7 mouse cellular contexts compared by ENCODE assay signal in genomic region chr6:8258316-8258715, GRCm38 (mm10). TPM values are rescaled to one million over a fixed set of nuclear protein-coding genes. Genes with fewer than 3 reads are reported as not detected.
A peak's percentile ranks its signal among the peaks of the same experiment; 100 is the strongest.
DNase-seq lines count a peak whose midpoint lies in the region; ATAC-seq lines count a peak whose summit lies in the region.

No protein-coding gene starts in this region.

- peak overlapping the region; percentile 92 for H3K9ac ChIP-seq in lung, embryonic 16.5 days (ENCODE audit: low read length)
- H3K9ac ChIP-seq in embryonic facial prominence, embryonic 14.5 days (ENCODE audit: low read depth, low read length): peak overlapping the region; percentile 82
- H3K9ac ChIP-seq in limb, embryonic 12.5 days (replicated peaks): peak overlapping the region; percentile 77
- H3K9ac ChIP-seq in stomach, embryonic 15.5 days: peak overlapping the region; percentile 42; the same call in 1 of the 2 replicates

- H3K27ac ChIP-seq in lung, embryonic 16.5 days (ENCODE audit: low read length): peak overlapping the region; percentile 70
- H3K27ac ChIP-seq in embryonic facial prominence, embryonic 14.5 days (replicated peaks; ENCODE audit: low read depth, low read length): peak overlapping the region; percentile 77
- H3K27ac ChIP-seq in limb, embryonic 12.5 days: peak overlapping the region; percentile 82
- peak overlapping the region; percentile 48; the same call in 1 of the 2 replicates for H3K27ac ChIP-seq in stomach, embryonic 15.5 days

- peak overlapping the region; percentile 91 for H3K4me2 ChIP-seq in lung, embryonic 16.5 days (ENCODE audit: low read depth, low read length)
- H3K4me2 ChIP-seq in embryonic facial prominence, embryonic 14.5 days (ENCODE audit: low read depth, low read length): peak overlapping the region; percentile 68
- peak overlapping the region; percentile 78 for H3K4me2 ChIP-seq in limb, embryonic 12.5 days
- H3K4me2 ChIP-seq in stomach, embryonic 15.5 days: peak overlapping the region; percentile 54

- peaks cover 6% of the 10 kb centered on the region; the same call in 1 of the 2 replicates for H3K4me1 ChIP-seq in lung, embryonic 16.5 days (replicated peaks; ENCODE audit: control insufficient read depth, insufficient read depth, low read length)
- peaks cover 10% of the 10 kb centered on the region; the same call in 1 of the 2 replicates for H3K4me1 ChIP-seq in embryonic facial prominence, embryonic 14.5 days (ENCODE audit: control insufficient read depth, insufficient read depth, low read length)
- peaks cover 10% of the 10 kb centered on the region; the same call in 1 of the 2 replicates for H3K4me1 ChIP-seq in limb, embryonic 12.5 days (replicated peaks)
- H3K4me1 ChIP-seq in stomach, embryonic 15.5 days: no peaks in the 10 kb centered on the region

- no peaks in the 10 kb centered on the region for H3K9me3 ChIP-seq in lung, embryonic 16.5 days (ENCODE audit: control insufficient read depth, low read length)
- no peaks in the 10 kb centered on the region for H3K9me3 ChIP-seq in embryonic facial prominence, embryonic 14.5 days (ENCODE audit: control insufficient read depth, low read length)
- H3K9me3 ChIP-seq in limb, embryonic 12.5 days: no peaks in the 10 kb centered on the region
- no peaks in the 10 kb centered on the region for H3K9me3 ChIP-seq in stomach, embryonic 15.5 days

- DNase-seq in lung, postnatal 4 days: no peak
- DNase-seq in embryonic facial prominence, embryonic 14.5 days (ENCODE audit: low spot score): no peak
- no peak for DNase-seq in embryo, embryonic 10 days (ENCODE audit: low spot score)
- no peak for DNase-seq in ovary, postnatal 14 days (ENCODE audit: low spot score)

- WGBS in lung, embryonic 16.5 days: 9% methylated on average over 6 of the region's 6 CpGs
- WGBS in embryonic facial prominence, embryonic 14.5 days: 8% methylated on average over 6 of the region's 6 CpGs
- 10% methylated on average over 6 of the region's 6 CpGs for WGBS in limb, embryonic 12.5 days
- 7% methylated on average over 6 of the region's 6 CpGs for WGBS in stomach, embryonic 15.5 days

- peak overlapping the region; percentile 92 for H3K4me3 ChIP-seq in lung, embryonic 16.5 days (ENCODE audit: low read length)
- peak overlapping the region; percentile 85 for H3K4me3 ChIP-seq in embryonic facial prominence, embryonic 14.5 days (ENCODE audit: low read depth, low read length)
- H3K4me3 ChIP-seq in limb, embryonic 12.5 days (replicated peaks): peak overlapping the region; percentile 77
- peak overlapping the region; percentile 83 for H3K4me3 ChIP-seq in stomach, embryonic 15.5 days (replicated peaks)

- H3K27me3 ChIP-seq in lung, embryonic 16.5 days (ENCODE audit: control insufficient read depth, insufficient read depth, low read depth, low read length): no peaks in the 10 kb centered on the region
- no peaks in the 10 kb centered on the region for H3K27me3 ChIP-seq in embryonic facial prominence, embryonic 14.5 days (replicated peaks; ENCODE audit: control insufficient read depth, insufficient read depth, low read length)
- H3K27me3 ChIP-seq in limb, embryonic 12.5 days: no peaks in the 10 kb centered on the region
- H3K27me3 ChIP-seq in stomach, embryonic 15.5 days (replicated peaks): no peaks in the 10 kb centered on the region

- peaks cover 4% of the 10 kb centered on the region; the same call in 1 of the 2 replicates for H3K36me3 ChIP-seq in lung, embryonic 16.5 days (ENCODE audit: control insufficient read depth, insufficient read depth, low read length)
- peaks cover 7% of the 10 kb centered on the region for H3K36me3 ChIP-seq in embryonic facial prominence, embryonic 14.5 days (ENCODE audit: control insufficient read depth, insufficient read depth, low read length)
- H3K36me3 ChIP-seq in limb, embryonic 12.5 days: peaks cover 17% of the 10 kb centered on the region
- 0 out of 2 replicates have a peak, but pooled peaks cover 3% of the 10 kb centered on the region for H3K36me3 ChIP-seq in stomach, embryonic 15.5 days

- no peak for ATAC-seq in lung, embryonic 16.5 days (ENCODE audit: low read depth)
- ATAC-seq in embryonic facial prominence, embryonic 14.5 days (ENCODE audit: low read depth): no peak
- ATAC-seq in limb, embryonic 12.5 days (ENCODE audit: insufficient number of reproducible peaks, insufficient read depth, low FRiP score, low TSS enrichment, low read depth): no peak
- no peak for ATAC-seq in stomach, embryonic 15.5 days (ENCODE audit: insufficient read depth, low FRiP score, low read depth)

RNA-seq across cellular contexts. Expression of gene Rpa3, which starts 0.7 kb away (rescaled TPM):
- polyA plus RNA-seq in lung, embryonic 16.5 days (2015; fragmentation: Nextera tagmentation; extraction: Ambion mirVana): 157 and 165 TPM in 2 replicates
- polyA plus RNA-seq in embryonic facial prominence, embryonic 14.5 days (2014; fragmentation: Nextera tagmentation; extraction: Ambion mirVana): 133 and 137 TPM in 2 replicates
- polyA plus RNA-seq in limb, embryonic 12.5 days (2016; fragmentation: Nextera tagmentation; extraction: Ambion mirVana): 194 and 209 TPM in 2 replicates
- polyA plus RNA-seq in stomach, embryonic 15.5 days (2015; fragmentation: Nextera tagmentation; extraction: Ambion mirVana): 153 and 172 TPM in 2 replicates

RNA-seq across cellular contexts. Expression of gene Umad1, which starts 0.8 kb away (rescaled TPM):
- polyA plus RNA-seq in lung, embryonic 16.5 days (2015; fragmentation: Nextera tagmentation; extraction: Ambion mirVana): 26.3 and 26.7 TPM in 2 replicates
- 19.1 and 20.0 TPM in 2 replicates for polyA plus RNA-seq in embryonic facial prominence, embryonic 14.5 days (2014; fragmentation: Nextera tagmentation; extraction: Ambion mirVana)
- 16.7 and 18.9 TPM in 2 replicates for polyA plus RNA-seq in limb, embryonic 12.5 days (2016; fragmentation: Nextera tagmentation; extraction: Ambion mirVana)
- polyA plus RNA-seq in stomach, embryonic 15.5 days (2015; fragmentation: Nextera tagmentation; extraction: Ambion mirVana): 25.7 and 29.5 TPM in 2 replicates

RNA-seq across cellular contexts. Expression of gene Gm45062, which starts 0.9 kb away (rescaled TPM):
- 12.1 and 12.6 TPM in 2 replicates for polyA plus RNA-seq in lung, embryonic 16.5 days (2015; fragmentation: Nextera tagmentation; extraction: Ambion mirVana)
- polyA plus RNA-seq in embryonic facial prominence, embryonic 14.5 days (2014; fragmentation: Nextera tagmentation; extraction: Ambion mirVana): 8.2 and 8.3 TPM in 2 replicates
- 15.5 and 16.2 TPM in 2 replicates for polyA plus RNA-seq in limb, embryonic 12.5 days (2016; fragmentation: Nextera tagmentation; extraction: Ambion mirVana)
- 8.7 and 9.7 TPM in 2 replicates for polyA plus RNA-seq in stomach, embryonic 15.5 days (2015; fragmentation: Nextera tagmentation; extraction: Ambion mirVana)

RNA-seq across cellular contexts. Expression of gene Mios, which starts 49.3 kb away (rescaled TPM):
- 23.2 and 23.5 TPM in 2 replicates for polyA plus RNA-seq in lung, embryonic 16.5 days (2015; fragmentation: Nextera tagmentation; extraction: Ambion mirVana)
- polyA plus RNA-seq in embryonic facial prominence, embryonic 14.5 days (2014; fragmentation: Nextera tagmentation; extraction: Ambion mirVana): 26.2 and 29.3 TPM in 2 replicates
- polyA plus RNA-seq in limb, embryonic 12.5 days (2016; fragmentation: Nextera tagmentation; extraction: Ambion mirVana): 33.3 and 33.8 TPM in 2 replicates
- 22.9 and 23.3 TPM in 2 replicates for polyA plus RNA-seq in stomach, embryonic 15.5 days (2015; fragmentation: Nextera tagmentation; extraction: Ambion mirVana)

Comparison
In these comparisons a context has a peak if more than half of its experiments do, and no peak if none do; other contexts are left out.
1. H3K9ac ChIP-seq: peak in every context shown above with its lines; median percentile 92 in lung, embryonic 16.5 days; 82 in embryonic facial prominence, embryonic 14.5 days; 77 in limb, embryonic 12.5 days; 42 in stomach, embryonic 15.5 days.